Mouse (Mus musculus) liver, embryonic 11.5 days (tissue): Measurements from ENCODE around the gene Cwc25. TPM values are rescaled to one million over a fixed set of nuclear protein-coding genes. Genes with fewer than 3 reads are reported as not detected.

ENCODE experiments used
- ATAC-seq: fragments of 200-750 bp; cut with Nextera tagmentation; replicated peaks from 2 replicates; pipeline ENCODE4 v1.8.0; 2017; ENCODE audit warnings: moderate number of reproducible peaks, mild to moderate bottlenecking, moderate TSS enrichment, moderate library complexity; ENCODE audit not compliant: low FRiP score
- DNase-seq: peaks from one replicate; pipeline ENCODE4 v3.0.0-alpha.2; 2017; ENCODE audit warnings: low spot score
- H3K27ac ChIP-seq: fragments of 300-500 bp; sonication (generic); 2 replicates; pipeline ENCODE4 v1.5.1; 2014; ENCODE audit warnings: mild to moderate bottlenecking, low read depth, low read length, control low read depth
- H3K27me3 ChIP-seq: fragments of 300-500 bp; sonication (generic); replicated peaks from 2 replicates; pipeline ENCODE4 v1.6.1; 2014; ENCODE audit warnings: low read length, mixed read lengths; ENCODE audit not compliant: control insufficient read depth, insufficient read depth
- H3K36me3 ChIP-seq: fragments of 300-500 bp; sonication (generic); 2 replicates; pipeline ENCODE4 v1.6.1; 2014; ENCODE audit warnings: mild to moderate bottlenecking, low read length, moderate library complexity, mixed read lengths; ENCODE audit not compliant: control insufficient read depth, insufficient read depth
- H3K4me1 ChIP-seq: fragments of 300-500 bp; sonication (generic); replicated peaks from 2 replicates; pipeline ENCODE4 v1.6.1; 2014; ENCODE audit warnings: low read length, mixed read lengths; ENCODE audit not compliant: control insufficient read depth, insufficient read depth
- H3K4me2 ChIP-seq: fragments of 300-500 bp; sonication (generic); 2 replicates; pipeline ENCODE4 v1.6.1; 2014; ENCODE audit warnings: mild to moderate bottlenecking, control low read depth, moderate library complexity
- H3K4me3 ChIP-seq: fragments of 300-500 bp; sonication (generic); 2 replicates; pipeline ENCODE4 v1.5.1; 2014; ENCODE audit warnings: low read depth, low read length, control low read depth
- H3K9ac ChIP-seq: fragments of 300-500 bp; sonication (generic); 2 replicates; pipeline ENCODE4 v1.6.1; 2014; ENCODE audit warnings: low read depth, low read length, control low read depth
- H3K9me3 ChIP-seq: fragments of 300-500 bp; sonication (generic); 2 replicates; pipeline ENCODE4 v1.6.1; 2016; ENCODE audit warnings: low read length, inconsistent platforms, mixed read lengths; ENCODE audit not compliant: control insufficient read depth
- WGBS: fragments of 180-500 bp; shearing (Covaris S2); extraction: QIAGEN DNeasy Blood & Tissue Kit; methylation state at CpG from one replicate; pipeline ENCODE4 v1.1.7; 2014; 5-methylcytosine and 5-hydroxymethylcytosine counted together
- polyA plus RNA-seq: library from polyadenylated mRNA; unstranded; fragments of >200 nt; fragmentation: Nextera tagmentation; extraction: Ambion mirVana; gene quantifications from 2 replicates; pipeline ENCODE4 v1.2.1, GENCODE M21; 2014

Cwc25 gene
- polyA plus RNA-seq, 1 experiment from 2014 or later, result 12.9 TPM

DNA sequence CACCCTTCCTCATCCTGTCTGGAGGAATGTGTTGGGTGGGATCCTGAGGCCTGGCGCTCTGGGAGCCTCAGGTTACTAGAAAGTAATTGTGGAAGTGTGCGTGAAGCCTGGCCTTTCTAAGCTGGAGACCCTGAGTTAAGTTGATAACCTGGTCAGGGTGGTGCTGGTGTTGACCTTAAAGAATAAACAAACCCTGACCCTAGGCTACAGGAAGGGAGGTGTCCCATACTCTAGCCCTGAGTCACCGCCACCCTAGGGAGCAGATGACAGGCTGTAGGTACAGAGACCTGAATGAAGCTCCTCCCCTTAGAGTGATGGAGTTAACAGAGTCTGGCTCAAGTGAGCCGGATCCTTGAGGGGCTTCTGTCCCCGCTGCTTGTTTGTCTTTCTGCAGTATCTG lies 37.5 kb upstream of the Cwc25 start:
- Histone ChIP-seq H3K27ac (no peak overlapping the region), H3K36me3 (peaks cover 10% of the 10 kb centered on the region; the same call in 1 of the 2 replicates), H3K9ac (no peak overlapping the region), H3K4me3 (no peak overlapping the region), H3K27me3 (no peaks in the 10 kb centered on the region), H3K4me1 (peaks cover 60% of the 10 kb centered on the region), H3K9me3 (no peaks in the 10 kb centered on the region), H3K4me2 (no peak overlapping the region; the same call in 1 of the 2 replicates)
- ATAC-seq, result no peak
- 65% methylated on average over 5 of the region's 5 CpGs for WGBS
- DNase-seq, result no peak

DNA sequence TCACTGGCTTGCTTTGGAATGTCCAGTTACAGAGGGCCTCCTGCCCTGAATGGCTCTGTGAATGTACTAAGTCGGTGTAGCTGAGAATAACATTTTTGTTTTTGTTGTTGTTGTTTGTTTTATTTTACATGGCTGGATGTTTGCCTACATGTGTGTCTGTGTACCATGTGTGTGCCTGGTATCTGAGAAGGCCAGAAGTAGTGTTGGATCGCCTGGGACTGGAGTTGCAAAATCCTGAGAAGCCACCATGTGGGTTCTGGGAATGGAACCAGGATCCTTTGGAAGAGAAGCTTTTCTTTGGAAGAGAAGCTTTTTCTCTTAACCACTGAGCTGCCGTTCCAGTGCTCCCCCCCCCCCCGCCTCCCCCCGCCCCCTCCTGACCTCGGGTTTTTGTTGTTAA lies 36.1 kb upstream of the Cwc25 start:
- no peak overlapping the region for H3K4me3 ChIP-seq
- no peaks in the 10 kb centered on the region for H3K27me3 ChIP-seq
- H3K27ac ChIP-seq, result peak overlapping the region; percentile 48; the same call in 1 of the 2 replicates
- peaks cover 7% of the 10 kb centered on the region; the same call in 1 of the 2 replicates for H3K36me3 ChIP-seq
- H3K9me3 ChIP-seq, result no peaks in the 10 kb centered on the region
- DNase-seq, result no peak
- peak overlapping the region; percentile 21; the same call in 1 of the 2 replicates for H3K4me2 ChIP-seq
- 61% methylated on average over 6 of the region's 6 CpGs for WGBS
- ATAC-seq, result no peak
- no peak overlapping the region for H3K9ac ChIP-seq
- H3K4me1 ChIP-seq, result peaks cover 57% of the 10 kb centered on the region

DNA sequence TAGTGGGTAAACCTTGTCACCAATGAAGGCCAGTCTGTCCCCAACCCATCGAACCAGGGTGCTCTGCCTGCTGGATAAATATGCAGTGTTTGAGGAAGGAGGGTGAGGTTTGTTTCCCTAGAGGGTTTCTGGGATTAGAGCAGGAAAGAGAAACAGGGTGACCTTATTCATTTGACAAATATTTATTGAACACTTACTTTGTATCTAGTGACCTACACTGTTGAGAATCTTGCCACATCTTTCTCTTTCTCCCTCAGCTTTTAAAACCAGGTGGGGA lies 35.8 kb upstream of the Cwc25 start:
- Histone ChIP-seq H3K9me3 (no peaks in the 10 kb centered on the region), H3K4me2 (peak overlapping the region; percentile 72), H3K27me3 (no peaks in the 10 kb centered on the region), H3K36me3 (peaks cover 6% of the 10 kb centered on the region; the same call in 1 of the 2 replicates), H3K4me3 (peak overlapping the region; percentile 64; the same call in 1 of the 2 replicates), H3K27ac (peak overlapping the region; percentile 48; the same call in 1 of the 2 replicates), H3K9ac (no peak overlapping the region), H3K4me1 (peaks cover 55% of the 10 kb centered on the region)
- 18% methylated on average over 1 of the region's 1 CpGs for WGBS
- DNase-seq (no peak), ATAC-seq (no peak)

DNA sequence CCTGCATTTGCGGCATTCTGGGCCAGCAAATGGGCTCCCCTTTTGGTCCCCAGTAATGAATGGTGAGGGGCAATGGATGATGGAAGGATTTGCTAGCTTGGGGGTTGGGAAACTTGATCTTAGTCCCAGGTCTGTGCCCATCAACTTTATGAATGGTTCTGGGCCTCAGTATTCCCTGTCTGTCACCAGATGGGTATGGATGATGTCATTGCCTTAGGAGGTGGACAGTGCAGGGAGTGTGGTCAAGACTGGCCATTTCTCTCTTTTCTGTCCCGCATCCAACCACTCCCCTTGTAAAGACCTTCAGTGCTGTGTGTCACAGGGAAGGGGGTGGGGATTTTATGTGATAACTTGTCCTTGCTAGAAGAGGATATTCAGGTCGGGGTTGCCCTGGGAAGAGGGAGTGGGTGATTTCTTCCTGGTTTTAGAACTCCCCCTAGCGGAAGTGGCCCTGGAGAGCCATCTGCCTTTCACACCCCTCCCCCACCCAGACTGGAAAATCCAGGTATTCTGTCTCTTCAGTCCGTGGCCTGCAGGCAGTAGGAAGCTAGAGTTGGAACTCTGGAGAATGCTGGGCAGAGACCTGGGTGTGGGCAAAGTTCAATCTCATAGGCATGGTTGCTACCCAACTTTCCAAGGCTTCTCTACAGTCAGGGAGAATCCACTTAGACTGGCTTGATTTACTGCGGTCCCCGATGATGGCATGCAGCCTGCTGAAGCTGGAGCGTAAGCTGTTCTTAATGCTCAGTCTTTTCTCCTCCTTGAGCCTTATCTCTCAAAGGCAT lies 35.2 kb upstream of the Cwc25 start:
- DNase-seq (no peak), ATAC-seq (no peak)
- Histone ChIP-seq H3K9ac (no peak overlapping the region; the same call in 1 of the 2 replicates), H3K27me3 (no peaks in the 10 kb centered on the region), H3K27ac (no peak overlapping the region), H3K4me3 (peak overlapping the region; percentile 64), H3K4me1 (peaks cover 54% of the 10 kb centered on the region), H3K4me2 (peak overlapping the region; percentile 72), H3K9me3 (no peaks in the 10 kb centered on the region), H3K36me3 (0 out of 2 replicates have a peak, but pooled peaks cover 2% of the 10 kb centered on the region)
- 23% methylated on average over 8 of the region's 8 CpGs for WGBS

DNA sequence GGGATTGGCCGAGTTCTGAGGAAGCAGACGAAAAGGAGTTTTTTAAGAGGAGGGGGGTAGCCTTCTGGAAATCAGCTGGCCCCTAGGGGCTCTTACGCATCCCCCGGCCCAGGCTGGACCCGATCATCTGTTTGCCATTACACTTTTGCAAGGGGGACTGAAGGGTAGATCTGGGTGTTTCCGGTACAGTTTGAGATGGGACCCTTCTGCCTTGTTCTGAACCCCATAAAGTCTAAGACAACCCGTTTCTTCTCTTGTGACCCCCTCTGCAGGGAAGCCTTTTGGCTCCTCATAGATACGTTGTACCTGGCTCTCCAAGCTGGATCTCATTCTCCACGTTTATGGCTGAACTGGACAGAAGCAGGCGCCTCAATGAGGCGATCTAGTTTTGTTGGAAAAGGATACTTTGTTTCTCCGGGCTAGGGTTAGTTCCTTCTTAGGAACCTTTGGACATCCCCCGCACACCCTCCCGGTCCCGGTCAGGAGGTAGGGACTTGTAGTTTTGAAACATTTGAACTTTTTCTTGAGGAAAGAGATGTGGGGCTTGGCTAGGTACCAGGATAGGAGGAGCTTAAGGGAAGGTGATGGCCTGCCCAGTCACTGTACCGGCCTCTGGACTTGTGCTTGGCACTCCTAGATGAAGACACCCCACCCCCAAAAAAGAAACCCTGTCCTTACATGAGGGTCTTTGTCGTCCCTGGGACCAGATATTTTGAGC lies 34.5 kb upstream of the Cwc25 start:
- Histone ChIP-seq H3K36me3 (0 out of 2 replicates have a peak, but pooled peaks cover 2% of the 10 kb centered on the region), H3K27ac (peak overlapping the region; percentile 86), H3K9ac (peak overlapping the region; percentile 72), H3K4me3 (peak overlapping the region; percentile 64), H3K9me3 (no peaks in the 10 kb centered on the region), H3K27me3 (no peaks in the 10 kb centered on the region), H3K4me1 (peaks cover 46% of the 10 kb centered on the region), H3K4me2 (peak overlapping the region; percentile 72)
- ATAC-seq, result no peak
- 10% methylated on average over 17 of the region's 17 CpGs for WGBS
- DNase-seq, result no peak

DNA sequence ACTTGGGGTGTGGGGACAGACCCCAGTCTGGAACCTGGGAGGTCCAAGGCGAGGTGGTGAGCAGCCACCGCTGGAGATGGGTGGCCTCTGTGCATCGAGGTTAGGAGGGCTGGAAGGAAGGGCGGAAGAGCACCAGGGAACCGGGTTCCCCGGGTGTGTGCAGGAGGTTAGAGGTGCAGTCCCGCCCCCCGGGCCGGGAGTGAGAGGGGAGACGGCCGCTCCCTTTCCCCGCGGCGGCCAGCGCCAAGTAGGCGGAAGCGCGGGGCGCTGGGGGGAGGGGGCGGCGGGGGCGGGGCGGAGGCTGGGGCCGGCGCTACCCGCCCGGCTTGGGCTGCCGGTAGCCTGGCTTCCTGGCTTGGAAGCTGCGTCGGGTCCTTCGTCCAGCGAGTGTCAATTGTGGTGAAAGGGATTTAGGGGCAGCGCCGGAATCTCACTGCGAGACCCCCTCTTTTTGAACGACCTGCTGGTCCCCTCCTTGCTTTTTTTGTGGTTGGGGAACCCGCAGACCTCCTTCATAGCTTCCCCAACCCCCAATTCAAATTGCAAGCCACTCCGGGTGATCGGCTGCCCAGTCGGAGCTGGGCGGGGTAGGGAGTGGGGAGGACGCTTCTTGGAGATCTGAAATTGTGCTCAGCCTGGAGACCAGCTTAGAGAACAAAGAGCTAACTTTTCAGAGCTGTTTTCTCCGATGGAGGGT lies 33.8 kb upstream of the Cwc25 start:
- Histone ChIP-seq H3K9ac (peak overlapping the region; percentile 72), H3K4me1 (peaks cover 39% of the 10 kb centered on the region), H3K36me3 (0 out of 2 replicates have a peak, but pooled peaks cover 2% of the 10 kb centered on the region), H3K4me2 (peak overlapping the region; percentile 72), H3K4me3 (peak overlapping the region; percentile 64), H3K27me3 (no peaks in the 10 kb centered on the region), H3K27ac (peak overlapping the region; percentile 86), H3K9me3 (no peaks in the 10 kb centered on the region)
- DNase-seq (peak; percentile 80), ATAC-seq (peak; percentile 63)
- WGBS, result under 1% methylated on average over 37 of the region's 43 CpGs

DNA sequence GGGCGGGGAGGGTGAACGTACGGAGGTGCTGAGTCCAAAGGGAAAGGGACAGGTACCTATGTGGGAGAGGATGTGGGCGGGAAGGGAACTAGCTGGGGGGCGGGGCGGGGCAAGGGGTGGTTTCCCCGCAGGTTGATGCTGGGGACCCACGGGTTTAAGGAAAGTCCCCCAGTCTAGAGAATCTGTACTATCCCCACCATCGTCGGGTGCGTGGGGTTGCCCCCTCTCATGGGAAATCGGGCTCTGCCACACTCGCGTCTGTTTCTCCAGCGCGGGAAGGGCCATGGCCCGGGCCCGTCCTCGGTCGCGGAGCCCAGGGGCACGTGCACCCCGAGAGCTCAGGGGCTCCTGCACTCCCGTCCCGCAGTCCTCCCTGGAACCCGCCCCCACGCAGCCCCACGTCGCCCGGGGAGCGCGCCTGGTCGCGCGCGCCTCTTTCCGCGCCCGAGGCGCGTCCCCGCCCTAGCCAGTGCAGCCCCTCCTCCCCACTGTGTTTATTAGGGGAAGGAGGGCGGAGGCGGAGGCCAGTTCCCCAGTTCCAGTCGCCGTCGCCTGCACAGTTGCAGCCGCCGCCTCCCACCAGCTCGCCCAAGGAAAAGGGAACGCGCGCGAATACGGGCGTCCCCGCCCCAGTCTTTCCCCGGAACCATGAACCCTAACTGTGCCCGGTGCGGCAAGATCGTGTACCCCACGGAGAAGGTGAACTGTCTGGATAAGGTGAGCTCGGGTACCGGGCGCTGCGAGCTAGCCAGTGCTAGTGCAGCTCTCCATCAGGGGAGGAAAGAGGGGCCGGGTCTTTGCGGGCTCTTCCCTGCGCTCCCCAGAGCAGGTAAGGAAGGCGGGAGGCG lies 33.0 kb upstream of the Cwc25 start:
- H3K4me3 ChIP-seq, result peak overlapping the region; percentile 64
- peak overlapping the region; percentile 72 for H3K4me2 ChIP-seq
- no peaks in the 10 kb centered on the region for H3K9me3 ChIP-seq
- peak; percentile 89 for DNase-seq
- WGBS, result under 1% methylated on average over 71 of the region's 71 CpGs
- H3K27ac ChIP-seq, result peak overlapping the region; percentile 86
- H3K9ac ChIP-seq, result peak overlapping the region; percentile 72
- no peaks in the 10 kb centered on the region for H3K27me3 ChIP-seq
- H3K4me1 ChIP-seq, result peaks cover 31% of the 10 kb centered on the region
- ATAC-seq, result peak; percentile 79
- 0 out of 2 replicates have a peak, but pooled peaks cover 2% of the 10 kb centered on the region for H3K36me3 ChIP-seq

DNA sequence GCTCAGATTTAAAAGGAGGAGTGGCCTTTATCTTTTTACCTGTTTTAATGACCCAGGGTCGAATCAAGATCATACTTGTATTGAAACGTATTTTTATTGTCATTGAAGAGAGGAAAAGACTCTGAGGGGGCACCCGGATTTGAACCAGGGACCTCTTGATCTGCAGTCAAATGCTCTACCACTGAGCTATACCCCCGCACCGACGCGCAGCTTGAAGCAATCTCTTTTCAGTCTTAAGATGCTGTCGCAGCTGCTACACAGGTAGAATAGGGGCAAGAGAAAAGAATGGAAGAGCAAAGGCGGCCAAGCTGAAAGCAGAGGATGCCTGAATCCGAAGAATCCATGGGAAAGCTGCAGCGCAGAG lies 32.4 kb upstream of the Cwc25 start, which contains the start of gene Lasp1:
Lasp1 (plus strand) TSS at position 219 of the 364 bp plus-strand sequence.
- peak; percentile 96 for DNase-seq
- H3K36me3 ChIP-seq, result 0 out of 2 replicates have a peak, but pooled peaks cover 2% of the 10 kb centered on the region
- under 1% methylated on average over 11 of the region's 11 CpGs for WGBS
- peak; percentile 48 for ATAC-seq
- H3K4me2 ChIP-seq, result peak within 1 kb of the TSS; percentile 72
- H3K4me3 ChIP-seq, result peak within 1 kb of the TSS; percentile 64
- H3K27ac ChIP-seq, result peak within 1 kb of the TSS; percentile 86
- H3K27me3 ChIP-seq, result no peaks in the 10 kb centered on the region
- H3K9me3 ChIP-seq, result no peaks in the 10 kb centered on the region
- peak within 1 kb of the TSS; percentile 72 for H3K9ac ChIP-seq
- peaks cover 25% of the 10 kb centered on the region for H3K4me1 ChIP-seq
